Mouse (Mus musculus): ENCODE measurements at regions not wholly inside any gene's neighbourhood (a gene's known extent, or its start where the extent isn't known, plus 50 kb on each side); places are given as distances from the start of the nearest gene placed in this dataset.
A peak's percentile ranks its signal among the peaks of the same experiment; 100 is the strongest.

DNA sequence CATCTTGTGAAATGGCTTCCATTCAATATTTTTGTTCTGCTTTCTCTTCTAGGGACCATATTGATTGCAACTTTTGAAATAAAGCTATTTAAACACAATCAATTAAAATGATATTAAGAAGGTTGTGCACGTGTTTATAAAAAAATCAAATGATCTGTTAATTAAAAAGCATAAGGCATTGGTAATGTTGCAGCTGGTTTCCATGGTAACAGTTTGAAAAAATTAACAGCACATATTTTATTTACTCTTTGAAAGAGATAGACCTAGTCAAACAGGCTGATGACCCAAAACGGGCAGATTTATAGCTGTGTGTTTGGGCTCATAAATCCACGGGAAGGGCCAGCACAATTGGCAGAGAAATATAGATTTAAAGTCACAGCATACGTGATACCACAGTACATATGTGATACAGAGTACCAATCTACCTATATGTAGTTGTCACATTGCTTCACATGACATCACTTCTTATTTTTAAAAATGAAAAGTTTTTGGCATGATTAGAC, 260.6 kb upstream of the Nrip1 start:
- H3K36me3 ChIP-seq (replicated peaks; ENCODE audit: control insufficient read depth, insufficient read depth, low read length) = no peaks in the 10 kb centered on the region
- H3K27ac ChIP-seq (ENCODE audit: low read depth) = no peak overlapping the region
- TF ChIP-seq EP300 (IDR thresholded peaks at IDR 0.05; ENCODE audit: low read depth) (no peak), CTCF (IDR thresholded peaks at IDR 0.05; ENCODE audit: low read depth) (no peak)
- H3K27me3 ChIP-seq (ENCODE audit: control insufficient read depth, insufficient read depth, low read length) = no peaks in the 10 kb centered on the region
- no peaks in the 10 kb centered on the region for H3K4me1 ChIP-seq (ENCODE audit: control insufficient read depth, insufficient read depth)
- DNase-seq (ENCODE audit: low spot score) (no peak), ATAC-seq (ENCODE audit: insufficient read depth, low read depth) (no peak)
- H3K4me3 ChIP-seq (ENCODE audit: low read depth, low read length) = no peak overlapping the region
- WGBS = 74% methylated on average over 4 of the region's 4 CpGs
- H3K4me2 ChIP-seq (ENCODE audit: low read depth, low read length) = no peak overlapping the region
- no peak overlapping the region for H3K9ac ChIP-seq (replicated peaks; ENCODE audit: low read depth, low read length)
- H3K9me3 ChIP-seq (replicated peaks; ENCODE audit: control insufficient read depth, low read length) = no peaks in the 10 kb centered on the region

DNA sequence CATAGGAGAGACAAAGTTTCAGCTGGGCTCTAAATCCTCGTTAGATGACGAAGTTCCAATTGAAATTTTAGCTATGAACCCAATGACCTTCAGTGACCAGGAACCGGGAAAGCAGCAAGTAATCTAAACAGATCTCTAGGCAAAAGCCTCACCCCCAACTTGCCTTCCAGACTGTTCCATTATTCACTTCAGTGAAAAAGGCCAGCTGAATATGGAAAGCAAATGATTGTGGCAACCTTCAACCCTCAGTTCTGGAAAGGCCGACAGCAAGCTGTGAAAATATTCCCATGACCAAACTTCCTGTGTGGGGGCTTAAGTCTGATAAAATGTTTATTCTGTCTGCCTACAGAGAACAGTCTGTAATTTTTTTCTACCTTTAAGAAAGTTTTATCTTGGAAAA, 252.5 kb upstream of the Nrip1 start:
- no peaks in the 10 kb centered on the region for H3K4me1 ChIP-seq (ENCODE audit: control insufficient read depth, insufficient read depth)
- no peaks in the 10 kb centered on the region for H3K27me3 ChIP-seq (ENCODE audit: control insufficient read depth, insufficient read depth, low read length)
- no peaks in the 10 kb centered on the region for H3K9me3 ChIP-seq (replicated peaks; ENCODE audit: control insufficient read depth, low read length)
- ATAC-seq (ENCODE audit: insufficient read depth, low read depth) (no peak), DNase-seq (ENCODE audit: low spot score) (peak; percentile 12)
- no peak overlapping the region for H3K9ac ChIP-seq (replicated peaks; ENCODE audit: low read depth, low read length)
- no peak overlapping the region for H3K4me3 ChIP-seq (ENCODE audit: low read depth, low read length)
- H3K4me2 ChIP-seq (ENCODE audit: low read depth, low read length) = no peak overlapping the region
- TF ChIP-seq EP300 (IDR thresholded peaks at IDR 0.05; ENCODE audit: low read depth) (no peak), CTCF (IDR thresholded peaks at IDR 0.05; ENCODE audit: low read depth) (no peak)
- whole genome bisulfite sequencing = 42% methylated on average over 4 of the region's 4 CpGs
- H3K27ac ChIP-seq (ENCODE audit: low read depth) = 0 out of 2 replicates have a peak overlapping the region, but pooled peaks have one; percentile 15
- no peaks in the 10 kb centered on the region for H3K36me3 ChIP-seq (replicated peaks; ENCODE audit: control insufficient read depth, insufficient read depth, low read length)

DNA sequence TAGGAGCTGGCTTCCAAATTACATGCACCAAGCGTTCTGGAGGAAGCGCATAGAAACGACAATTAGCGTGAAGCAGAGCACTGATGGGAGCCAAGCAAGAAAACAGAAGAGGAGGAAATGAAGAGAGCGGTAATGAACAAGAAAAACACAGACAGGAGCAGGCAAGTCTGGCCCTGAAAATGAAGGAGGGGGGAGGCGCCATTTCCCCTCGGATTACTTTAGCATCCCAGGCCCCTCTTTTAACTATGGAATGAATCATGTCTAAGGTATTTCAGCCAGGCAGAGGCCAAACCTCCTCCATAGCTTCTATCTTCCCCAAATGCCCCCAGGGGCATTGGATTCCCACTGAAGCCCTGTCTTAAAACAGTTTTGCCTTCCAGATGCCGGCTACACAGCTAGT, 248.1 kb upstream of the Nrip1 start:
- no peaks in the 10 kb centered on the region for H3K27me3 ChIP-seq (ENCODE audit: control insufficient read depth, insufficient read depth, low read length)
- no peaks in the 10 kb centered on the region for H3K9me3 ChIP-seq (replicated peaks; ENCODE audit: control insufficient read depth, low read length)
- no peaks in the 10 kb centered on the region for H3K36me3 ChIP-seq (replicated peaks; ENCODE audit: control insufficient read depth, insufficient read depth, low read length)
- 43% methylated on average over 8 of the region's 8 CpGs for WGBS
- DNase-seq (ENCODE audit: low spot score) (peak; percentile 6), ATAC-seq (ENCODE audit: insufficient read depth, low read depth) (no peak)
- no peak overlapping the region for H3K4me3 ChIP-seq (ENCODE audit: low read depth, low read length)
- TF ChIP-seq EP300 (IDR thresholded peaks at IDR 0.05; ENCODE audit: low read depth) (no peak), CTCF (IDR thresholded peaks at IDR 0.05; ENCODE audit: low read depth) (no peak)
- H3K4me1 ChIP-seq (ENCODE audit: control insufficient read depth, insufficient read depth) = no peaks in the 10 kb centered on the region
- H3K4me2 ChIP-seq (ENCODE audit: low read depth, low read length) = no peak overlapping the region; the same call in 1 of the 2 replicates
- H3K9ac ChIP-seq (replicated peaks; ENCODE audit: low read depth, low read length) = no peak overlapping the region
- no peak overlapping the region for H3K27ac ChIP-seq (ENCODE audit: low read depth)

DNA sequence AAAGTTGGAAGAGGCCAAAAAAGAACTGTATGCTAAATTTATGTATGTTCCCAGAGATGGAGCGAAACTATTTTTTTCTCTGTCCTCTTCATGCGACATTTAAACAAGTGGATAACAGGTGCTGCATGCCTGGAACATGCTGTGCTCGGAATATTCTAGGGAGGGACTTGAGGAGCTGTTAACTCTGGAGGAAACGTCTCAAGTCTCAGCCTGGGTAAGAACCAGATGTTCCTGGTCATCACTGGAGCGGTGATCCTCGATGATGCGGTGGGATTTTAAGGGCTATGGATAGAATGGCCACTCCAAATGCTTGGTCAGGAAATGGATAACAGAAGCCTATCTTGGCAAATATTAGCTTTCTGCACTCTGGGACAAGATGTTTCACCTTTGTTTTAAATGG, 244.7 kb upstream of the Nrip1 start:
- H3K4me1 ChIP-seq (ENCODE audit: control insufficient read depth, insufficient read depth) = no peaks in the 10 kb centered on the region
- 81% methylated on average over 7 of the region's 7 CpGs for WGBS
- no peak overlapping the region for H3K27ac ChIP-seq (ENCODE audit: low read depth)
- no peak overlapping the region for H3K4me3 ChIP-seq (ENCODE audit: low read depth, low read length)
- H3K4me2 ChIP-seq (ENCODE audit: low read depth, low read length) = no peak overlapping the region
- H3K27me3 ChIP-seq (ENCODE audit: control insufficient read depth, insufficient read depth, low read length) = no peaks in the 10 kb centered on the region
- no peak overlapping the region for H3K9ac ChIP-seq (replicated peaks; ENCODE audit: low read depth, low read length)
- TF ChIP-seq EP300 (IDR thresholded peaks at IDR 0.05; ENCODE audit: low read depth) (no peak), CTCF (IDR thresholded peaks at IDR 0.05; ENCODE audit: low read depth) (no peak)
- H3K9me3 ChIP-seq (replicated peaks; ENCODE audit: control insufficient read depth, low read length) = no peaks in the 10 kb centered on the region
- H3K36me3 ChIP-seq (replicated peaks; ENCODE audit: control insufficient read depth, insufficient read depth, low read length) = no peaks in the 10 kb centered on the region
- ATAC-seq (ENCODE audit: insufficient read depth, low read depth) = no peak
- no peak for DNase-seq (ENCODE audit: low spot score)

DNA sequence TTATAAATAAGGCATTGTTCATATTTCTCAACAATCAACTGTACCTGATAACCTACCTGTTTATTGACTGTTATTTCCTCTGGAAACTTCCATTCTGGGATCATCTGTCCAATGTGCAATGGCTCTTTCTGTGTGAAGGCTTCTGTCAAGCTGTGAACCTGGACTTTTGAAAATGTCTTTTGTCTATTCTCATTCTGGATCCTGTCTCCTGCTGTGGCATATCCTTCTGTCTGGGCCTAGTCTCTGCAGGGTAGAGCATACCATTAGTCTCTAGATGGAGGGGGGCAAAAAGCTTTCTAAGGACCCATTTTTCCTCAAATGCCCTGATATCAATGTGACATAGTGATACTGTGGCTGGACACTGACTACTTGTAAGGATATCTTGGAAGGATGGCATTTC, 237.4 kb upstream of the Nrip1 start:
- H3K4me2 ChIP-seq (ENCODE audit: low read depth, low read length) = no peak overlapping the region
- no peak overlapping the region for H3K4me3 ChIP-seq (ENCODE audit: low read depth, low read length)
- DNase-seq (ENCODE audit: low spot score) = no peak
- no peak for ATAC-seq (ENCODE audit: insufficient read depth, low read depth)
- no peak for TF ChIP-seq CTCF (IDR thresholded peaks at IDR 0.05; ENCODE audit: low read depth)
- TF ChIP-seq EP300 (IDR thresholded peaks at IDR 0.05; ENCODE audit: low read depth) = no peak
- H3K27me3 ChIP-seq (ENCODE audit: control insufficient read depth, insufficient read depth, low read length) = no peaks in the 10 kb centered on the region
- no peak overlapping the region for H3K27ac ChIP-seq (ENCODE audit: low read depth)
- H3K9ac ChIP-seq (replicated peaks; ENCODE audit: low read depth, low read length) = no peak overlapping the region
- no peaks in the 10 kb centered on the region for H3K36me3 ChIP-seq (replicated peaks; ENCODE audit: control insufficient read depth, insufficient read depth, low read length)
- no peaks in the 10 kb centered on the region for H3K4me1 ChIP-seq (ENCODE audit: control insufficient read depth, insufficient read depth)
- no peaks in the 10 kb centered on the region for H3K9me3 ChIP-seq (replicated peaks; ENCODE audit: control insufficient read depth, low read length)

DNA sequence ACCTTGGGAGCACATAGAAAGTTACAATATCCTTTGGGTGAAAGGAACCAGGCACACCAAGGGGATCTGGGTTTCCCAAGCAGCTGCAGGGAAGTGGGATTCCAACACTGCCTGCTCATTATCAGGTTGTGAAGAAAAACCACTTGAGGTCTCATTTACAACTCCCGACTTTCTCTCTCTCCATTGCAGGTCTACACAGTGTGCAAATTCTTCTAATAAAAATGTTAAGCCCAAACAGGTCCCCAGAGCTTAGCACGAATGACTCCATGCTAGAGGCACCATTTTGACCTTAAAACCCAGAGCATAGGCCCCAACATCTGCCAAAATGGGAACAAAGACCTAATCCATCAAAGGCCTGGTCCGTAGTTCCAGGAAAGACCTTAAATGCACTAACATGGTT, 231.3 kb upstream of the Nrip1 start:
- ATAC-seq (ENCODE audit: insufficient read depth, low read depth) (no peak), DNase-seq (ENCODE audit: low spot score) (no peak)
- no peak overlapping the region for H3K4me3 ChIP-seq (ENCODE audit: low read depth, low read length)
- H3K4me1 ChIP-seq (ENCODE audit: control insufficient read depth, insufficient read depth) = no peaks in the 10 kb centered on the region
- WGBS = 64% methylated on average over 3 of the region's 3 CpGs
- H3K27ac ChIP-seq (ENCODE audit: low read depth) = no peak overlapping the region
- H3K4me2 ChIP-seq (ENCODE audit: low read depth, low read length) = no peak overlapping the region
- H3K9ac ChIP-seq (replicated peaks; ENCODE audit: low read depth, low read length) = no peak overlapping the region
- no peaks in the 10 kb centered on the region for H3K9me3 ChIP-seq (replicated peaks; ENCODE audit: control insufficient read depth, low read length)
- TF ChIP-seq EP300 (IDR thresholded peaks at IDR 0.05; ENCODE audit: low read depth) (no peak), CTCF (IDR thresholded peaks at IDR 0.05; ENCODE audit: low read depth) (no peak)
- H3K36me3 ChIP-seq (replicated peaks; ENCODE audit: control insufficient read depth, insufficient read depth, low read length) = no peaks in the 10 kb centered on the region
- H3K27me3 ChIP-seq (ENCODE audit: control insufficient read depth, insufficient read depth, low read length) = no peaks in the 10 kb centered on the region

Data from heart, postnatal 0 days (tissue).